Mouse (Mus musculus) gastrocnemius, postnatal 10 days (tissue): ENCODE measurements around the gene Klhdc3. TPM values are rescaled to one million over a fixed set of nuclear protein-coding genes. Genes with fewer than 3 reads are reported as not detected.

Experiments
- DNase-seq: peaks from one replicate; pipeline ENCODE4 v3.0.0; 2021; ENCODE audit warnings: mixed read lengths
- total RNA-seq, 2 experiments: library from RNA; stranded (reverse); gene quantifications; 2 replicates each; pipeline ENCODE4 v1.2.3; 2021

Klhdc3 gene
- total RNA-seq, 2 experiments from 2014 or later = 183 to 187 TPM

GRCm38 (mm10) chr17:46624598-46624997 lies 56.1 kb downstream of the Klhdc3 start:
- DNase-seq = peak; percentile 29

Other genes starting within 250 kb of the Klhdc3 start
- under 1 TPM in 1 of 2 experiments, not detected in 1; 0.36 TPM for gene Slc22a7, start 242.5 kb downstream of the Klhdc3 start, total RNA-seq
- gene Ttbk1, start 193.2 kb downstream of the Klhdc3 start, total RNA-seq = 1 to 10 TPM; 3.9 to 4.5 TPM
- 1 to 10 TPM; 4.9 to 5.2 TPM for gene Dnph1, start 184.2 kb downstream of the Klhdc3 start, total RNA-seq
- gene Cul9, start 134.5 kb downstream of the Klhdc3 start, total RNA-seq = 10 to 100 TPM; 11.3 to 11.5 TPM
- 10 to 100 TPM; 66.9 to 75.5 TPM for gene Srf, start 124.7 kb downstream of the Klhdc3 start, total RNA-seq
- gene Ptk7, start 51.4 kb downstream of the Klhdc3 start, total RNA-seq = 10 to 100 TPM; 12.6 to 19.3 TPM
- 10 to 100 TPM; 18.7 to 19.5 TPM for gene Klc4, start 34.9 kb downstream of the Klhdc3 start, total RNA-seq
- gene Mrpl2, start 34.7 kb downstream of the Klhdc3 start, total RNA-seq = 100 to 1,000 TPM; 101 to 117 TPM
- gene Cul7, start 30.6 kb downstream of the Klhdc3 start, total RNA-seq = 10 to 100 TPM; 39.8 to 50.5 TPM
- 10 to 100 TPM; 12.8 to 18.2 TPM for gene Rrp36, start 6.6 kb downstream of the Klhdc3 start, total RNA-seq
- 10 to 100 TPM; 70.0 to 81.0 TPM for gene Mea1, start 2.1 kb downstream of the Klhdc3 start, total RNA-seq
- gene Ppp2r5d, start 24.2 kb upstream of the Klhdc3 start, total RNA-seq = 10 to 100 TPM; 37.0 to 40.6 TPM
- gene Pex6, start 30.5 kb upstream of the Klhdc3 start, total RNA-seq = 10 to 100 TPM; 10.7 to 13.3 TPM
- gene Gnmt, start 48.3 kb upstream of the Klhdc3 start, total RNA-seq = under 1 TPM; 0.38 to 0.68 TPM
- 10 to 100 TPM; 18.8 to 20.5 TPM for gene Cnpy3, start 71.3 kb upstream of the Klhdc3 start, total RNA-seq
- under 1 TPM in 1 of 2 experiments, not detected in 1; 0.19 TPM for gene Ptcra, start 82.8 kb upstream of the Klhdc3 start, total RNA-seq
- 10 to 100 TPM; 45.1 to 47.5 TPM for gene 2310039H08Rik, start 91.7 kb upstream of the Klhdc3 start, total RNA-seq
- gene Rpl7l1, start 101.8 kb upstream of the Klhdc3 start, total RNA-seq = 10 to 100 TPM; 59.4 to 70.8 TPM
- gene Bicral, start 177.6 kb upstream of the Klhdc3 start, total RNA-seq = 10 to 100 TPM in 1 of 2 experiments, 1 to 10 TPM in 1; 8.7 to 15.1 TPM
- 10 to 100 TPM; 15.4 to 17.7 TPM for gene Tbcc, start 209.8 kb upstream of the Klhdc3 start, total RNA-seq
- gene Prph2, start 229.5 kb upstream of the Klhdc3 start, total RNA-seq = not detected